Mouse (Mus musculus) brain, embryonic 14.5 days (tissue): Measurements from ENCODE around the gene Hsd11b1.

Source experiments
- CTCF ChIP-seq: fragments of 200-500 bp; IDR thresholded peaks from 2 replicates; pipeline ENCODE4 v1.5.1; 2012; ENCODE audit warnings: inconsistent platforms, mild to moderate bottlenecking, moderate library complexity, borderline replicate concordance; ENCODE audit not compliant: insufficient read depth, insufficient read length; ENCODE audit errors: extremely low read depth
- POLR2A ChIP-seq: fragments of 200-500 bp; IDR thresholded peaks from 2 replicates; pipeline ENCODE4 v1.6.1; 2012; ENCODE audit warnings: mild to moderate bottlenecking, inconsistent platforms, borderline replicate concordance; ENCODE audit not compliant: poor library complexity, insufficient read depth, insufficient read length, severe bottlenecking; ENCODE audit errors: extremely low read depth

- TF ChIP-seq POLR2A (no peak), CTCF (no peak)
These were observed 30.1 kb upstream of the Hsd11b1 start for GRCm38 (mm10) chr1:193293926-193294325.
